Mouse (Mus musculus): ENCODE results near the gene Galnt16.

Gene Galnt16

DNA sequence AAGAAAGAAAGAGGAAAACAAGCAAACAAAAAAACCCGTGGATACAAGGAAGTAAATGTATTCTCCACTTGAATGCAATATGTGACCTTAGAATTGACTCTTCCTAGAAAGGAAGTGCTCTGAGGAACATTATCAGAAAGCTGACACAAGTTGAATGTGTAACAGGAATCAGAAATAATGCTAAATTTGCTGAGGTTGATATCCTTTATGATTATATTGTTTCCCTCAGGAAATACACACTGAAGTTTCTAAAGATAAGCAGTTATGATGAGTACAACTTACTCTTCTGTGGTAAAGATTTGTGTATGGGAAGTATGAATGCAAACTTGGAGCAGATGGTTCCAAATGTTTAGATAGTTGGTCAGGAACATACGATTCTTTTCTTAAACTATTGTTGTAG, 150.3 kb downstream of the Galnt16 start:
- no peak for DNase-seq (ENCODE audit: low spot score)

DNA sequence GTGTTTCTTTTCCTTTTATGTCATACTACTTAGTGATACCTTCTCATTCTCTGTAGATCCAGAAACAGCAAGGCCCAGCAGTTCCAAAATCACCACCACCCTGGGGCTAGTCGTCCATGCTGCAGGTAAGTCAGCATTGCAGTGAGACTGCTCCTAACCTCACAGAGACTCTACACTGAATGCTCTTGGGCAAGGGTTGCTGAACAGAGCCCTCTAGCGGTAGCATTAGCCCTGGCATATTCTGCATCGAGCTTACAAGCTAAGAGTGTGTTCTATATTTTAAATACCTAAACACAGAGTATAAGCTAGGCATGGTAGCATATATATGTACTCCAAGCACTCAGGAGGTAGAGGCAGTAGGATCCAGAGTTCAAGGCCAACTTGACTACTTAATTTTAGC, 155.1 kb downstream of the Galnt16 start:
- DNase-seq (ENCODE audit: low spot score): no peak

Data from ovary, postnatal 36 days (tissue).